Mouse (Mus musculus): ENCODE data around the gene Gclm. TPM values are rescaled to one million over a fixed set of nuclear protein-coding genes. Genes with fewer than 3 reads are reported as not detected.

Gclm gene
- 152 TPM for polyA plus RNA-seq (2014; fragmentation: Illumina TruSeq; extraction: RNeasy Lipid Tissue Mini Kit (QIAGEN cat#74804); ENCODE audit: low read depth, low replicate concordance)

DNA sequence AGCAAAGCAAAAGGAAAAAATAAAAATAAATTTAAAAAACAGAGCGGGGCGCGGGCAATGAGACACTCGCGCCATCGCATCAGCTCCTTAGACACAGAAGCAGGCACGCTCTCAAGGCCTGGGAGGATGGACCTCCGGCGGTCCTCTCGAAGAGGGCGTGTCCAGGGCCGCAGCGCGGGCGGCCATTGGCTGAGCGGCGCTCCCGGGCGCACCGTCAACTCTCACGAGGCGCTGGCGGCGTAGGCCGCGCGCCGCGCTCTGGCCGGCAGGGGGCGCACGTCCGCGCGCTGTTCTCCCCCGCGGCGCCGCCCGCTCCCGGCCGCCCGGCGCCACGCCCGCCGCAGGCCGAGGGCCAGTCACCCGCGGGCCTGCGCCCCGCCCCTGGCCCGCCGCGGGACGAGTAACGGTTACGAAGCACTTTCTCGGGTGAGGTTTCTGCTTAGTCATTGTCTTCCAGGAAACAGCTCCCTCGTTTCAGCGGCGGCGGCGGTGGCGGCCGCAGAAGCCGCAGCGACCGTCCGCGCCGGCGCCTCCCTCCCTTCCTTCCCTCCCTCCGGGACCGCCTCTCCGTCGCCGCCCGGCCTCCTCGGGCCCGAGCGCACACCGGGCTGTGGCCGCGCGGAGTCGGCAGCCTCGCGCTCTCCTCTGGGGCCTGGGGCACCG is at the start of gene Gclm:
TSS of gene Gclm (plus strand) at position 343 of the 663 bp plus-strand sequence.

DNA sequence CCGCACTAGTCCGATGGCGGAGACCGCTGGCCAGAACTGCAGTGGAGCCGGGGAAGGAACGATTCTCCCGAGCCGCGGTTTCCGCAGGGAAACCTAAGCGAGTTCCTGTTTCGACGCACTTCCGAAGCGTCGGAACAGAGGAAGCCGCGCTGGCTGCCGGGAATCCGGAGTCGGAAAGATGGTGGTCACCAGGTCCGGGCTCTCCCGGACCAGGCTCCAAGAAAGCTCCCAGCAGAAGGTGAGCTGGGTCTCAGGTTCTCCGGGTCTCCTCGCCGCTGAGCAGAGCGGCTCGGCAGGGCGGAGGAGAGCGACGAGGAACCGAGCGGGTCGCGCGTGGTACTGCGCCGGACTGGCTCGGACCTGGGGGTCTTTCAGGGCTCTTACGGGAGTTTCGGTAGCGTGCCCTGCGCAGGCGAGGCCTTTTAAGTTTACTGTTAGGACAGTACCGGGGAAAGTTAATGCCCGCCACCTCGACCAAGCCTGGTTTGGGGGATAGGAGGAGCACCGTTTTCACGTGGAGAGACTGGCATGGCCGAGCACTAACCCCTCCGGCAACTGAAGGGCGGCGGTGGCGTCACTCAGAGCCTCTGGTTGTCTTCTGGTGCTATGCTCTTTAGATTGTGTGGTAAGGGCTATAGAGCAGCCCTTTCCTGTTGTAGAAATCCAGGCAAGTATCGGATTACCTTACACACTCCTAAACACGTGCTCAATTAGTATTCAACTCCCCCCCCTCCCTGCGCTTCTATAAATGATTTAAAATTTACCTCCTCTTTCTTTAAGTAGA is 29.1 kb downstream of the Gclm start, which contains the start of gene Dnttip2:
TSS of gene Dnttip2 (plus strand) at position 148 of the 784 bp plus-strand sequence.

DNA sequence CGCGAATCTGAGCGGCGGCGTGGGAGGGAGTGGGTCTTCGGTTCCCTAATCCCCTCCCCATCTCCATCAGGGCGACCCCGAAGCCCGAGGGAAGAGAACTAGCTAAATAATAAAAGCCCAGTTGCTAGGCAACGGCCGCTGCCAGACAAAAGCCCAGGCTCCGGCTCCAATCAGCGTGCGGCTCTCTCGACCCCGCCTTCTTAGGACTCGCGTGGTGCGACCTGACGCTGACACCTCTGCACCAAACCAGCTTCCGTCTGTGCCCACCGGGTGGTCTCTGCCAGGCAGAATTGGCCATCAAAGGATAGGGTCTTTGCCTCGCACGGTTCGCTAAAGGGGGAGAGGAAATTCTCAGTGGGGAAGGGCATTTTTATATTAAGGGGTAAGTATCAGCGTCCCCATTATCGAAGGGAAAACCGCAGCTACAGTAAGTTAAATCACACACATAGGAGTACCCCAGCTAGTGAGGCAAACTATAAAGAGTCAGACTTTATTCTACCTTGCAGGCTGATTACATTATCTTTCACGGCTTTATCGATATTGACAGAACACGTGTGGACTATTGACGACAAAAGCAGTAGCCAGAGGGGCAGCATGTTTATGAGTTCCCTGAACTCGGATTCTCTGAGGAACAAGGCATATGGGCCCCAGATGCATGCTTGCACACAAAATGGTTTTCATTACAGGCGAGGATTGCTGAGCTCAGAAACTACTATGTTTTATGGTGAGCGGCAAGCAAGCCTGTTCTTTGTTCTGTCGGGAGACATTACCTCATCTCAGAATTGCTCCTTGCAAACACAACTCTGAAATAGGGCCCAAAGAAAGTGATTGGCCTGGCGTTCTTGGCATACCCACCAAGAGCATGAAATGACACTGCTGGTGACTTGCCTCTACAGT is 48.8 kb downstream of the Gclm start, which contains the start of gene Bcar3:
TSS of gene Bcar3 (plus strand) at position 183 of the 897 bp plus-strand sequence.

Other genes with a start within 250 kb of the Gclm start
- not detected for gene Abca4, start 201.1 kb upstream of the Gclm start, polyA plus RNA-seq (2014; fragmentation: Illumina TruSeq; extraction: RNeasy Lipid Tissue Mini Kit (QIAGEN cat#74804); ENCODE audit: low read depth, low replicate concordance)
- gene Dnttip2, start 28.8 kb downstream of the Gclm start, polyA plus RNA-seq (2014; fragmentation: Illumina TruSeq; extraction: RNeasy Lipid Tissue Mini Kit (QIAGEN cat#74804); ENCODE audit: low read depth, low replicate concordance) = 165 TPM
- gene Bcar3, start 48.6 kb downstream of the Gclm start, polyA plus RNA-seq (2014; fragmentation: Illumina TruSeq; extraction: RNeasy Lipid Tissue Mini Kit (QIAGEN cat#74804); ENCODE audit: low read depth, low replicate concordance) = 23.3 TPM